Mouse (Mus musculus) heart, postnatal 0 days (tissue): ENCODE measurements around the gene Lipt1.

Source experiments
- CTCF ChIP-seq: IDR thresholded peaks from 2 replicates; pipeline ENCODE4 v1.5.1; 2016; ENCODE audit warnings: antibody characterized with exemption, control low read depth, low read depth
- EP300 ChIP-seq: IDR thresholded peaks from 2 replicates; pipeline ENCODE4 v1.6.1; 2016; ENCODE audit warnings: antibody characterized with exemption, low read depth

- TF ChIP-seq CTCF (peak; percentile 43), EP300 (no peak)
Observed at GRCm38 (mm10) chr1:37864511-37865400, 6.8 kb upstream of the Lipt1 start.
